Comparison of ENCODE assay signal across 17 mouse cellular contexts in the genomic region with DNA sequence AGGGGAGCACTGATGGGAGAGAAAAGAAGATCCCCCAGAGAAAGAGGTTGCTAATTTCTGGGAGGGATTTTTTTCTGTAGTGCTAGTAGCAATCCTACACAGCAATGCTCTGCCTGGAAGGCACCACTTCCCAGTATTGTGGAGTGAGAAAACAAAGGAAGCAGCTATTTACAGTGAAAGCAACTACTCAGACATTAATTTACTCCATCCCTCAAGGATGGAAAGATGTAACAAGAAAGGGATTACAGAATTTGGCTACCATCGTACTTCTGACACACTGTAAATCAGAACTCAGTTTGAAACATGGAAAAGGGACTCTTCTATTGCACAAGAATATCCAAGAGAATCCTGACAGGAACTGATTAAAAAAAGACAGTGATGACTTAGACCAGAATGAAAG.
"Had no signal": no experiment of that assay in that cellular context is flagged by ENCODE, and none has a peak within 500 bp of the region (broad histone marks: within the 10 kb centered on the region; RNA-seq: fewer than 3 reads in every experiment).

No protein-coding gene starts in this region.

- DNase-seq: kidney, adult 11 months; kidney, adult 9 months; kidney, postnatal 14 days; kidney, postnatal 4 days; left cerebral cortex, postnatal 4 days; liver, postnatal 0 days; thymus, adult 2 months; thymus, postnatal 14 days; thymus, postnatal 4 days had no signal

- H3K36me3 ChIP-seq: intestine, embryonic 15.5 days; limb, embryonic 12.5 days; limb, embryonic 15.5 days; midbrain, embryonic 12.5 days; neural tube, embryonic 13.5 days had no signal

- H3K4me3 ChIP-seq: intestine, embryonic 15.5 days; limb, embryonic 12.5 days; limb, embryonic 15.5 days; midbrain, embryonic 12.5 days; neural tube, embryonic 13.5 days had no signal

- H3K9me3 ChIP-seq: intestine, embryonic 15.5 days; limb, embryonic 15.5 days; midbrain, embryonic 12.5 days; neural tube, embryonic 13.5 days had no signal

- H3K9ac ChIP-seq: intestine, embryonic 15.5 days; limb, embryonic 12.5 days; limb, embryonic 15.5 days; liver, embryonic 14.5 days; liver, postnatal 0 days; midbrain, embryonic 12.5 days; neural tube, embryonic 13.5 days had no signal

- H3K4me1 ChIP-seq: intestine, embryonic 15.5 days; limb, embryonic 12.5 days; limb, embryonic 15.5 days; midbrain, embryonic 12.5 days; neural tube, embryonic 13.5 days had no signal

- ATAC-seq: intestine, embryonic 15.5 days; liver, postnatal 0 days had no signal

- H3K27ac ChIP-seq: intestine, embryonic 15.5 days; limb, embryonic 12.5 days; limb, embryonic 15.5 days; liver, embryonic 14.5 days; midbrain, embryonic 12.5 days; neural tube, embryonic 13.5 days; stomach, postnatal 0 days had no signal

- H3K27me3 ChIP-seq: intestine, embryonic 15.5 days; limb, embryonic 12.5 days; limb, embryonic 15.5 days; midbrain, embryonic 12.5 days; neural tube, embryonic 13.5 days had no signal

- H3K4me2 ChIP-seq: intestine, embryonic 15.5 days; limb, embryonic 12.5 days; limb, embryonic 15.5 days; liver, embryonic 11.5 days; midbrain, embryonic 12.5 days; neural tube, embryonic 13.5 days had no signal
